8 mouse cellular contexts compared by ENCODE assay signal in the genomic region with DNA sequence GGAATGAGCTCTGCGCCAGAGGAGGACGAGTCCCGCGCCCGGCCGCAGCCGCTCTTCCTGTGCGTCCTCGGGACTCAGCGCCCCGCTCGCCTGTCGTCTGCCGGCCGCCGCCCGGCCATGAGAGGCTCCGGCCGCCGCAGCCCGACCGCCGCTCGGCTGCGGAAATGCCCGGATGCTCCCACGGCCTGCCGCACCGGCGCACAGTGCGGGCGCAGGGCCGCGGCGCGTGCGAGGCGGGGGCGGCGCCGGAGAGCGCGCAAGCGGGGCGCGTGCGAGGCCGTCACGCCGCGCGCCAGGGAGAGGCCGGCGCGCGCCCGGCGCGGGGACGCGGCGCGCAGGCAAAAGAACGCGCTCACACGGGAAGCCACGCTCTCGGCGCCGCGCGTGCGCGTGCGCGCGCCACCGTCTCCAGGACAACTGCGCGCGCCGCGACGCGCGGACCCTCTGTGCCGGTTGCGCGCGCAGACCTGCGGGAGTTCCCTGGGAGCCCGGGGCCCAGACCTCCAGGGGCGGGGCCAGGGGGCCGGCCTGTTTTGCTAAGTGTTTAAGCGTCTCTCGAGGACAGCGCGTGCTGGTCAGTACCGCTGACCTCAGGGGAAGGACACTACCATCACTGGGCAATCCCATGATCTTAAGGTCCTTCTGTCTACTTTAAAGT. TPM values are rescaled to one million over a fixed set of nuclear protein-coding genes. Genes with fewer than 3 reads are reported as not detected.
DNase-seq lines count a peak whose midpoint lies in the region.

A gene (minus strand): TSS at position 174 of the 658 bp plus-strand sequence.

- peaks cover 29% of the 10 kb centered on the region for H3K27me3 ChIP-seq in megakaryocyte, embryonic 14.5 days (replicated peaks)

- no peaks in the 10 kb centered on the region for H3K36me3 ChIP-seq in megakaryocyte, embryonic 14.5 days (replicated peaks; ENCODE audit: low read length)

- peak within 1 kb of the TSS; percentile 98 for H3K4me3 ChIP-seq in megakaryocyte, embryonic 14.5 days (replicated peaks)

- DNase-seq in ZHBTc4 (ENCODE audit: low read depth, low spot score) = peak; percentile 97
- peak; percentile 87 to 92 for DNase-seq in cerebellum, postnatal 36 days
- DNase-seq in gastrocnemius, adult 8-10 months (ENCODE audit: low spot score in 2 of 2) = peak; percentile 84 to 88
- peak; percentile 77 for DNase-seq in hindlimb bud, embryonic 11.5 days (ENCODE audit: extremely low spot score, low read depth, low spot score)
- DNase-seq in left cerebral cortex, adult 9 months (ENCODE audit: low spot score in 2 of 2) = peak; percentile 66 to 85
- DNase-seq in right cerebral cortex, adult 2 months (ENCODE audit: low spot score in 2 of 2) = peak; percentile 70 to 84
- DNase-seq in urinary bladder, postnatal 25 days (ENCODE audit: low spot score) = peak; percentile 79

- no peaks in the 10 kb centered on the region for H3K9me3 ChIP-seq in megakaryocyte, embryonic 14.5 days

- H3K4me1 ChIP-seq in megakaryocyte, embryonic 14.5 days = peaks cover 24% of the 10 kb centered on the region

RNA-seq across cellular contexts. Expression of the gene that starts here (rescaled TPM):
- total RNA-seq in gastrocnemius, adult 8-10 months (2022) = 1 to 10 TPM; 2.3 to 3.4 (median 2.6) TPM
- 0.69 and 0.80 TPM in 2 replicates for polyA plus RNA-seq in megakaryocyte, embryonic 14.5 days (2012; ENCODE audit: insufficient read depth, low replicate concordance)

Comparison
In these comparisons a context has a peak if more than half of its experiments do, and no peak if none do; other contexts are left out.
1. Peak in every context shown above with its lines: DNase-seq and H3K4me3 ChIP-seq.